Mouse (Mus musculus) bone marrow, adult 2 months (tissue): ENCODE measurements around the gene Zdhhc6.

Source experiments
- CTCF ChIP-seq: fragments of 200-500 bp; IDR thresholded peaks from 2 replicates; pipeline ENCODE4 v1.5.1; 2011; ENCODE audit warnings: low read length, control low read depth; ENCODE audit not compliant: control insufficient read depth, insufficient read depth
- POLR2A ChIP-seq: fragments of 200-500 bp; IDR thresholded peaks from 2 replicates; pipeline ENCODE4 v1.6.1; 2011; ENCODE audit warnings: low read depth, mild to moderate bottlenecking, control low read depth, low read length, borderline replicate concordance; ENCODE audit not compliant: control insufficient read depth

DNA sequence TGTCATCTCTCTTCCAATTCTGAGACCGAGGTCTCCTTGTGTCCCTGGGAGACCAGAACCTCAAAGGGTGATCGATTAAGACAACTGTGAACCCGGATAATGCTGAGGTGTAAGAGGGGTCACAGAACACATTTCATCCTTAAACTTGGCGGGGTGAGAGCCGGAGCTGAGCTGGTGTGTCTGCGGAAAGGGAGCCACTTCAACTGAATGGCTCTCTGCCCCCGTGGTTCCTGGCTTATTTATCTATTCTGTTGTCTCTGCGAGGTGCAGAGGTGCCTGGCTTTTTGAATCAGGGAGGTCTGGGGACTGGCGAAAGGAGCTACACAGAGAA is 62.6 kb downstream of the Zdhhc6 start:
- TF ChIP-seq POLR2A (no peak), CTCF (no peak)
